In the genomic region with DNA sequence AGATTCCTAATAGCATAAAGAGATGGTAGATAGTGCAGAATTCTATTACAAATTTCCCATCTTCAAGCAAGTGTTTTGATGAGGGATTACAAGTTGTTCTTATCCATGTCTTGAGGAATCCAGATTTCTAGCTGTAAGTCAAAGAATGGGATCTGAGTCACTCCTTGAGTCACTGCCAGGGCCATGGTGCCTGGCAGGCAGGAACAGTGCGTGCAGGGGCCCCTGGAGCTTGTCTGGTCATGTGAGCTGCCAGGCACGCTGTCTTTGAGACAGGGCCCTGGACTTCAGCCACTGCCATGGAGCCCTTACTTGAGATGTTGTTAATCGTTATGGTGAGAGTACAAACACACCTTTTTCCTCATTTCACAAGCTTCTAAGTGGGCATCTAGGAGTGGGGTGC, we compare ENCODE assay signal across 9 mouse cellular contexts.
DNase-seq lines count a peak whose midpoint lies in the region; ATAC-seq lines count a peak whose summit lies in the region.
"Had no signal": no experiment of that assay in that cellular context is flagged by ENCODE, and none has a peak within 500 bp of the region (broad histone marks: within the 10 kb centered on the region; RNA-seq: fewer than 3 reads in every experiment).

No protein-coding gene starts in this region.

- no peak overlapping the region for H3K9ac ChIP-seq in midbrain, embryonic 11.5 days (ENCODE audit: low read length)
- H3K9ac ChIP-seq: stomach, embryonic 15.5 days had no signal

- WGBS in midbrain, embryonic 11.5 days: 89% methylated on average over 3 of the region's 3 CpGs

- H3K27ac ChIP-seq in midbrain, embryonic 11.5 days (ENCODE audit: low read depth, low read length): no peak overlapping the region
- H3K27ac ChIP-seq: stomach, embryonic 15.5 days had no signal

- ATAC-seq in erythroid progenitor cell, adult 5-6 weeks (replicated peaks; ENCODE audit: low FRiP score, poor library complexity, severe bottlenecking): no peak
- no peak for ATAC-seq in midbrain, embryonic 11.5 days (ENCODE audit: low FRiP score)

- H3K4me2 ChIP-seq in midbrain, embryonic 11.5 days: no peak overlapping the region
- H3K4me2 ChIP-seq: stomach, embryonic 15.5 days had no signal

- intact Hi-C loops in heart, postnatal 25 days (cut with DNase I): no loop called here

- no peaks in the 10 kb centered on the region for H3K4me1 ChIP-seq in midbrain, embryonic 11.5 days (ENCODE audit: control insufficient read depth, insufficient read depth, low read length)
- H3K4me1 ChIP-seq: stomach, embryonic 15.5 days had no signal

- no peak overlapping the region for H3K4me3 ChIP-seq in midbrain, embryonic 11.5 days (ENCODE audit: low read depth, low read length)
- H3K4me3 ChIP-seq: stomach, embryonic 15.5 days had no signal

- no peaks in the 10 kb centered on the region for H3K36me3 ChIP-seq in midbrain, embryonic 11.5 days (ENCODE audit: control insufficient read depth, insufficient read depth, low read length)
- H3K36me3 ChIP-seq: stomach, embryonic 15.5 days had no signal

- DNase-seq in cerebellum, adult 18-20 months: peak; percentile 5 to 22
- no peak for DNase-seq in cerebellum, adult 11 months
- DNase-seq in right cerebral cortex, postnatal 25 days: peak; percentile 10
- DNase-seq in right cerebral cortex, postnatal 14 days: no peak
- DNase-seq in heart, postnatal 25 days (ENCODE audit: low spot score): peak; percentile 39
- DNase-seq in urinary bladder, postnatal 14 days (ENCODE audit: low spot score): peak; percentile 81
- no peak for DNase-seq in midbrain, embryonic 11.5 days (ENCODE audit: low spot score, missing footprints)

- no peaks in the 10 kb centered on the region for H3K9me3 ChIP-seq in midbrain, embryonic 11.5 days (ENCODE audit: control insufficient read depth, low read length)
- H3K9me3 ChIP-seq: stomach, embryonic 15.5 days had no signal

- no peaks in the 10 kb centered on the region for H3K27me3 ChIP-seq in midbrain, embryonic 11.5 days (ENCODE audit: control insufficient read depth, insufficient read depth, low read length)
- H3K27me3 ChIP-seq: stomach, embryonic 15.5 days had no signal

Comparison
In these comparisons a context has a peak if more than half of its experiments do, and no peak if none do; other contexts are left out.
1. DNase-seq: peak in cerebellum, adult 18-20 months (2 of 2), right cerebral cortex, postnatal 25 days (single experiment), heart, postnatal 25 days (single experiment) and urinary bladder, postnatal 14 days (single experiment); none in cerebellum, adult 11 months (single experiment), right cerebral cortex, postnatal 14 days (single experiment) and midbrain, embryonic 11.5 days (single experiment).